Mouse (Mus musculus) activated CD4-positive, CD25-positive, alpha-beta regulatory T cell, adult 9 weeks (primary cell): Measurements from ENCODE around the gene Slc45a1. TPM values are rescaled to one million over a fixed set of nuclear protein-coding genes. Genes with fewer than 3 reads are reported as not detected.

ENCODE experiments used
- polyA plus RNA-seq: library from polyadenylated mRNA; unstranded; fragments of 100-300 nt; shearing (Covaris generic); gene quantifications from one replicate; pipeline ENCODE4 v1.2.1, GENCODE M21; 2017

Gene Slc45a1
- not detected for polyA plus RNA-seq

DNA sequence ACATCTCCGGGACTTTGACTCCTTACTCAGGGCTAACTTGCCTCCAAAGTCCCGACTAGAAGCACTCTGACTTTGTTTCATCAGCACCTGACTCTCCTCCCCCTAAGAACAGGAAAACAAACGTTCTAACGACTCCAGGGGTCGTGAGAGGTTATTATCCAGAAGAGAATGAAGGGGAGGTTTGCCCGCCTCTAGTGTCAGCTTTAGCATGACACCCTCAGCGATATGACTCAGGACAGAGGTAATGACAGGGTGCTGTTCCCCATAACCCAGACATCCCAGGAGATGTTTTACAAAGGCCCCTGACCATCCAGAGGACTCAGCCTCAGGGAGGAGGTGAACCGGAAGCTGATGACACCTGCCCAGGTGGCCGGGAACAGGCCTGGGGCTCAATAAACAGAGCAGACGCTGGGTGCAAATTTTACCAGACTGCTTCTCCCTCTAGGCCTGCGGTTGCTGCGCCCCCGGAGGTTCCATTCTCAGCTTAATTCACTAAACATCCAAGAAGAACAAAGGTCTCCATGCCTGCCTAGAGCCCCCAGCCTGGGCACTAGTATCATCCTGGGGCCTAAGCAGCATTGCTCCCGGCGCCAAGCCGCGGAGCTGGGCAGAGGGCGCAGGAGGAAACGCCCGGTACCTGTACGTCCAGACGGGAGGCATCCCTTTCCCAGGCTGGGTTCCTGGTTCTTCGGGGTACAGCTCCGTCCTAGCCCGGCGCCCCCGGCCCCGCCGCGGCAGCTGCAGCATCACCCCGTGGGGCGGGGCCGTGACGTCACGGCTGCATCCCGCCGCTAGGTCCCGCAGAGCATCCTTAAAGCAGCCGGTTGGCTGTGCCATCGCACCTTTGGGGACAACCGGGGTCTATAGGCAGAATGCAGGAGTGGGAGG is at the start of gene Slc45a1:
Gene Slc45a1 (minus strand): TSS at position 785 of the 888 bp plus-strand sequence.

Other genes with a start within 250 kb of the Slc45a1 start
- gene Errfi1, start 201.7 kb upstream of the Slc45a1 start, polyA plus RNA-seq: 2.5 TPM